Mouse (Mus musculus) midbrain, postnatal 0 days (tissue): Measurements from ENCODE around the gene Hpca. TPM values are rescaled to one million over a fixed set of nuclear protein-coding genes. Genes with fewer than 3 reads are reported as not detected.

Experiments used
- ATAC-seq: fragments of 200-750 bp; cut with Nextera tagmentation; 2 replicates; pipeline ENCODE4 v1.8.0; 2017; ENCODE audit warnings: moderate number of reproducible peaks, mild to moderate bottlenecking, moderate TSS enrichment, moderate library complexity; ENCODE audit not compliant: low FRiP score
- DNase-seq: peaks from one replicate; pipeline ENCODE4 v3.0.0-alpha.2; 2015; ENCODE audit warnings: low spot score
- H3K27ac ChIP-seq: fragments of 300-500 bp; sonication (generic); 2 replicates; pipeline ENCODE4 v1.5.1; 2014; ENCODE audit warnings: low read depth, mild to moderate bottlenecking, low read length, mixed read lengths
- H3K27me3 ChIP-seq: fragments of 300-500 bp; sonication (generic); 2 replicates; pipeline ENCODE4 v1.6.1; 2014; ENCODE audit warnings: low read length, control low read depth, mixed read lengths; ENCODE audit not compliant: insufficient read depth
- H3K36me3 ChIP-seq: fragments of 300-500 bp; sonication (generic); 2 replicates; pipeline ENCODE4 v1.6.1; 2014; ENCODE audit warnings: low read length, control low read depth, mixed read lengths; ENCODE audit not compliant: insufficient read depth
- H3K4me1 ChIP-seq: fragments of 300-500 bp; sonication (generic); 2 replicates; pipeline ENCODE4 v1.6.1; 2014; ENCODE audit warnings: mild to moderate bottlenecking, control low read depth, antibody characterized with exemption, low read length, mixed read lengths; ENCODE audit not compliant: insufficient read depth
- H3K4me2 ChIP-seq: fragments of 300-500 bp; sonication (generic); 2 replicates; pipeline ENCODE4 v1.6.1; 2014; ENCODE audit warnings: low read depth, mild to moderate bottlenecking, low read length, mixed read lengths; ENCODE audit not compliant: poor library complexity, severe bottlenecking
- H3K4me3 ChIP-seq: fragments of 300-500 bp; sonication (generic); 2 replicates; pipeline ENCODE4 v1.5.1; 2014; ENCODE audit warnings: low read depth, mild to moderate bottlenecking, low read length, moderate library complexity
- H3K9ac ChIP-seq: fragments of 300-500 bp; sonication (generic); replicated peaks from 2 replicates; pipeline ENCODE4 v1.6.1; 2014; ENCODE audit warnings: mild to moderate bottlenecking, low read length, moderate library complexity, mixed read lengths; ENCODE audit not compliant: poor library complexity, severe bottlenecking
- H3K9me3 ChIP-seq: fragments of 300-500 bp; sonication (generic); 2 replicates; pipeline ENCODE4 v1.6.1; 2016; ENCODE audit warnings: low read length, control low read depth
- CTCF ChIP-seq: IDR thresholded peaks from 2 replicates; pipeline ENCODE4 v1.5.1; 2016; ENCODE audit warnings: antibody characterized with exemption, mild to moderate bottlenecking
- WGBS: fragments of 180-500 bp; shearing (Covaris S2); extraction: QIAGEN DNeasy Blood & Tissue Kit; methylation state at CpG from one replicate; pipeline ENCODE4 v1.1.7; 2014; 5-methylcytosine and 5-hydroxymethylcytosine counted together
- polyA plus RNA-seq: library from polyadenylated mRNA; unstranded; fragments of >200 nt; fragmentation: Nextera tagmentation; extraction: Ambion mirVana; gene quantifications from 2 replicates; pipeline ENCODE4 v1.2.1, GENCODE M21; 2015
- total RNA-seq: library from RNA; depleted of rRNA; stranded (reverse); fragments of >200 nt; gene quantifications from 2 replicates; pipeline ENCODE4 v1.2.3, GENCODE M21; 2014

Hpca gene
- total and polyA plus RNA-seq, 2 experiments from 2014 or later, result 217 to 292 TPM

- no peak overlapping the region for H3K27ac ChIP-seq
- no peaks in the 10 kb centered on the region for H3K27me3 ChIP-seq
- ATAC-seq (no peak), DNase-seq (peak; percentile 71)
- no peaks in the 10 kb centered on the region for H3K36me3 ChIP-seq
- no peak overlapping the region for H3K4me3 ChIP-seq
- no peaks in the 10 kb centered on the region for H3K9me3 ChIP-seq
- no peak for TF ChIP-seq CTCF
- 11% methylated on average over 19 of the region's 19 CpGs for WGBS
- peak overlapping the region; percentile 36 for H3K4me2 ChIP-seq
- peaks cover 15% of the 10 kb centered on the region; the same call in 1 of the 2 replicates for H3K4me1 ChIP-seq
- H3K9ac ChIP-seq, result no peak overlapping the region
Measured at GRCm38 (mm10) chr4:129125736-129126451, 4.1 kb upstream of the Hpca start.

GRCm38 (mm10) chr4:129124652-129125146, 2.9 kb upstream of the Hpca start:
- no peaks in the 10 kb centered on the region for H3K36me3 ChIP-seq
- H3K4me2 ChIP-seq, result peak overlapping the region; percentile 36
- H3K27me3 ChIP-seq, result peaks cover 3% of the 10 kb centered on the region; the same call in 1 of the 2 replicates
- DNase-seq, result peak; percentile 78
- no peak overlapping the region for H3K4me3 ChIP-seq
- TF ChIP-seq CTCF, result no peak
- no peak overlapping the region for H3K9ac ChIP-seq
- H3K4me1 ChIP-seq, result peaks cover 18% of the 10 kb centered on the region; the same call in 1 of the 2 replicates
- H3K27ac ChIP-seq, result no peak overlapping the region
- no peaks in the 10 kb centered on the region for H3K9me3 ChIP-seq
- no peak for ATAC-seq
- 7% methylated on average over 13 of the region's 13 CpGs for WGBS

- Histone ChIP-seq H3K27me3 (peaks cover 3% of the 10 kb centered on the region; the same call in 1 of the 2 replicates), H3K4me1 (0 out of 2 replicates have a peak, but pooled peaks cover 12% of the 10 kb centered on the region), H3K27ac (no peak overlapping the region), H3K4me3 (no peak overlapping the region), H3K9me3 (no peaks in the 10 kb centered on the region), H3K9ac (no peak overlapping the region), H3K4me2 (no peak overlapping the region), H3K36me3 (no peaks in the 10 kb centered on the region)
- ATAC-seq (no peak), DNase-seq (no peak)
- TF ChIP-seq CTCF, result no peak
- 48% methylated on average over 8 of the region's 8 CpGs for WGBS
Measured at GRCm38 (mm10) chr4:129122719-129123118, 883 bp upstream of the Hpca start.

GRCm38 (mm10) chr4:129122107-129122506, 271 bp upstream of the Hpca start:
- no peaks in the 10 kb centered on the region for H3K36me3 ChIP-seq
- DNase-seq (no peak), ATAC-seq (no peak)
- no peak overlapping the region for H3K9ac ChIP-seq
- no peak overlapping the region for H3K27ac ChIP-seq
- 20% methylated on average over 9 of the region's 9 CpGs for WGBS
- peak overlapping the region; percentile 90 for H3K4me2 ChIP-seq
- no peak overlapping the region for H3K4me3 ChIP-seq
- H3K27me3 ChIP-seq, result peaks cover 3% of the 10 kb centered on the region; the same call in 1 of the 2 replicates
- no peak for TF ChIP-seq CTCF
- H3K4me1 ChIP-seq, result 0 out of 2 replicates have a peak, but pooled peaks cover 12% of the 10 kb centered on the region
- no peaks in the 10 kb centered on the region for H3K9me3 ChIP-seq

- H3K4me2 ChIP-seq, result peak overlapping the region; percentile 90
- H3K27ac ChIP-seq, result peak overlapping the region; percentile 65
- DNase-seq (no peak), ATAC-seq (peak; percentile 59)
- peak; percentile 55 for TF ChIP-seq CTCF
- 1% methylated on average over 56 of the region's 59 CpGs for WGBS
- H3K4me3 ChIP-seq, result peak overlapping the region; percentile 68
- H3K27me3 ChIP-seq, result peaks cover 3% of the 10 kb centered on the region; the same call in 1 of the 2 replicates
- H3K36me3 ChIP-seq, result no peaks in the 10 kb centered on the region
- H3K4me1 ChIP-seq, result 0 out of 2 replicates have a peak, but pooled peaks cover 10% of the 10 kb centered on the region
- H3K9me3 ChIP-seq, result no peaks in the 10 kb centered on the region
- peak overlapping the region; percentile 88 for H3K9ac ChIP-seq
Measured at GRCm38 (mm10) chr4:129120520-129121445, 1.1 kb downstream of the Hpca start.
